Mouse (Mus musculus) intestine, postnatal 0 days (tissue): Measurements from ENCODE around the gene Krt8. TPM values are rescaled to one million over a fixed set of nuclear protein-coding genes. Genes with fewer than 3 reads are reported as not detected.

Experiments
- ATAC-seq: fragments of 200-750 bp; cut with Nextera tagmentation; 2 replicates; pipeline ENCODE4 v1.8.0; 2017; ENCODE audit warnings: mild to moderate bottlenecking, moderate TSS enrichment, moderate library complexity
- H3K27ac ChIP-seq: fragments of 300-500 bp; sonication (generic); 2 replicates; pipeline ENCODE4 v1.5.1; 2014; ENCODE audit warnings: mild to moderate bottlenecking, low read depth, low read length, moderate library complexity
- H3K27me3 ChIP-seq: fragments of 300-500 bp; sonication (generic); replicated peaks from 2 replicates; pipeline ENCODE4 v1.6.1; 2014; ENCODE audit warnings: low read length, mixed read lengths; ENCODE audit not compliant: control insufficient read depth, insufficient read depth
- H3K36me3 ChIP-seq: fragments of 300-500 bp; sonication (generic); 2 replicates; pipeline ENCODE4 v1.6.1; 2014; ENCODE audit warnings: mild to moderate bottlenecking, moderate library complexity; ENCODE audit not compliant: control insufficient read depth, insufficient read depth
- H3K4me1 ChIP-seq: fragments of 300-500 bp; sonication (generic); replicated peaks from 2 replicates; pipeline ENCODE4 v1.6.1; 2014; ENCODE audit warnings: antibody characterized with exemption, low read length, mixed read lengths; ENCODE audit not compliant: control insufficient read depth, insufficient read depth
- H3K4me2 ChIP-seq: fragments of 300-500 bp; sonication (generic); replicated peaks from 2 replicates; pipeline ENCODE4 v1.6.1; 2014; ENCODE audit warnings: low read depth, mild to moderate bottlenecking, moderate library complexity
- H3K4me3 ChIP-seq: fragments of 300-500 bp; sonication (generic); 2 replicates; pipeline ENCODE4 v1.5.1; 2014; ENCODE audit warnings: low read depth, low read length
- H3K9ac ChIP-seq: fragments of 300-500 bp; sonication (generic); 2 replicates; pipeline ENCODE4 v1.6.1; 2014; ENCODE audit warnings: mild to moderate bottlenecking, low read depth, low read length
- H3K9me3 ChIP-seq: fragments of 300-500 bp; sonication (generic); 2 replicates; pipeline ENCODE4 v1.6.1; 2016; ENCODE audit warnings: mixed run types; ENCODE audit not compliant: control insufficient read depth
- CTCF ChIP-seq: sonication (generic); IDR thresholded peaks from 2 replicates; pipeline ENCODE4 v1.5.1; 2016; ENCODE audit warnings: low read depth, mild to moderate bottlenecking, control low read depth, antibody characterized with exemption, moderate library complexity
- WGBS: fragments of 180-500 bp; shearing (Covaris S2); extraction: QIAGEN DNeasy Blood & Tissue Kit; methylation state at CpG from one replicate; pipeline ENCODE4 v1.1.7; 2014; 5-methylcytosine and 5-hydroxymethylcytosine counted together
- polyA plus RNA-seq: library from polyadenylated mRNA; unstranded; fragments of >200 nt; fragmentation: Nextera tagmentation; extraction: Ambion mirVana; gene quantifications from 2 replicates; pipeline ENCODE4 v1.2.1, GENCODE M21; 2015

Gene Krt8
- polyA plus RNA-seq, 1 experiment from 2014 or later: 1,037 TPM

DNA sequence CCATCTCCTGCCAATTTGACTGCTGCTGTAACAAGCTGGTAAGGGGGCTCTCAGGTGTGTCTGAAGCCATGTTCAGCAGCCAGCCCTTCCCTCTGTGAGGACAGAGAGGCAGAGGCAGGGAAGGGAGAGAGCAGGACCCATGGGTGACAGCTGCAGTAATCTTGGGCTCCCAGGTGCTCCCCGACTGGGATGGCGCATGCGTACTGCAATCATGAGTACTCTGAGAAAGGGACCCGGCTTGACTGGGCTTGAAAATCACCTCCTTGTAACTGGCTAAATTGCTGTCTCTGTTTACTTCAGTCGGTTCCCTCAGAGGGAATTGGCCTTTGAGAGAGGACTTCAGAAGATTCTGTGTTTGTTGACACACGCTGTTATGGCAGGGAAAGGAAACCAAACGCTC is 37.7 kb upstream of the Krt8 start:
- Histone ChIP-seq H3K27ac (no peak overlapping the region), H3K9me3 (no peaks in the 10 kb centered on the region), H3K4me3 (no peak overlapping the region), H3K4me1 (no peaks in the 10 kb centered on the region), H3K9ac (no peak overlapping the region), H3K4me2 (peak overlapping the region; percentile 40), H3K36me3 (no peaks in the 10 kb centered on the region), H3K27me3 (no peaks in the 10 kb centered on the region)
- 17% methylated on average over 7 of the region's 7 CpGs for WGBS
- TF ChIP-seq CTCF: no peak
- ATAC-seq: no peak

DNA sequence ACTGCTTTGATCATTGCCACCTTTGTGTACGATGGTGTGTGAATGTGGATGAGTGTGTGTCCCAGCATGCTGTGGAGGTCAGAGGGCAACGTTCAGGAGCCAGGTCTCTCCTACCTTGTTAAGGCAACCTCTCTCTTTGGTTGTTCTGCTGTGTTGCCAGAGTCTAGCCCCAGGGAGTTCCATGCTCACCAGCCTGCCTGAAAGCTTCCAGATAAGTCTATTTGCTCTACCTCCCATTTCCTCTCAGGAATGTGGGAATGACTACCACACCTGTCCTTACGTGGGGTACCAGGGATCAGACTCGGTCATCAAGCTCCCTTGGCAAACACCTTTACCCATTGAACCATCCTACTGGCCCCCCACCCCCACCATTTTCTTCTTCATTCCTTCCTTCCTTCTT is 36.0 kb upstream of the Krt8 start:
- no peaks in the 10 kb centered on the region for H3K27me3 ChIP-seq
- no peaks in the 10 kb centered on the region for H3K9me3 ChIP-seq
- no peak for TF ChIP-seq CTCF
- H3K4me2 ChIP-seq: no peak overlapping the region
- no peaks in the 10 kb centered on the region for H3K36me3 ChIP-seq
- WGBS: 36% methylated on average over 4 of the region's 4 CpGs
- no peak overlapping the region for H3K4me3 ChIP-seq
- H3K4me1 ChIP-seq: no peaks in the 10 kb centered on the region
- ATAC-seq: no peak
- H3K9ac ChIP-seq: no peak overlapping the region
- H3K27ac ChIP-seq: peak overlapping the region; percentile 22; the same call in 1 of the 2 replicates

DNA sequence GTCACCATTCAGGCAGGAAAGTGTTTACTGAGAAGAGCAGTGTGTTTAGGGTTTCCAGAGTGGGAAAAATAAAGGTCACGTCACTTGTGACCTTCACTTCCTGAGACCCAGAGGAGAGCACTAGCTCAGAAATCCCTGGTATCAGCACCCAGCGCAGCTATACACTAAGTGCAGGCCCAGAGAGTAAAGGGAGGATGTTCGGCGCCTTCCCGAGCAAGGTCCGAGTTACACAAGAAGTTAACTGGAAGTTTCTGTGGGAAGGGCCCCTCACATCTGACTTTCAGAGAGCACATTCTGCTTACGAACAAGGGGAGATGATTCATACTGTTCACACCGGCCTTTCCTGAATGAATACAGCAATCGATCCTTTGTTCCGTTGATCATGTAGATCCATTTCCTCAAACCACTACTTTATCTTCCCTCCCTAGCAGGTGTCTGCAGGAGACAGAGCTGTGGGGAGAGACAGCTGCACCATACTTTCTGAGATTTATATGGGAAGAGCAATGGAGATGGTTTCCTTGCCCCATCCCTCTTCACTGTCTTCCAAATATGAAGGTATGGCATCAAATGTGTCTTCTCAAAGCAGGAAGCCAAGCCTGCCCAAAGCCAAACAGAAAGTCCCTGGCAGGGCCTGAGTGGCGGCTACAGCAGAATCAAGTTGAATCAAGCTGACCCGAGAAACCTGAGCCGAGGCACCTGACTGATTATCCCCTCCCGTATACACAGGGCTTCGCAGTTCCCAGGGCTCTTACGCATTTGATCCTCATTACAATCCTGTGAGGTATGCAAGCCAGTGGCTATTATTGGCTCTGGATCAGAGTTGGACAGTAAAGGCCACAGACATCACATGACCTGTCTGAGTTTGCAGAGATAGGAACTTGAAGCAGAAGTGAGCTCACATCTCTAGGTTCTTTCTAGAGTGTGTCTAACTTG is 30.1 kb upstream of the Krt8 start:
- Histone ChIP-seq H3K4me3 (no peak overlapping the region), H3K36me3 (peaks cover 18% of the 10 kb centered on the region; the same call in 1 of the 2 replicates), H3K4me1 (0 out of 2 replicates have a peak, but pooled peaks cover 8% of the 10 kb centered on the region), H3K4me2 (no peak overlapping the region), H3K9ac (no peak overlapping the region), H3K27me3 (no peaks in the 10 kb centered on the region), H3K27ac (peak overlapping the region; percentile 79), H3K9me3 (no peaks in the 10 kb centered on the region)
- ATAC-seq: peak; percentile 82
- WGBS: 29% methylated on average over 16 of the region's 16 CpGs
- no peak for TF ChIP-seq CTCF

DNA sequence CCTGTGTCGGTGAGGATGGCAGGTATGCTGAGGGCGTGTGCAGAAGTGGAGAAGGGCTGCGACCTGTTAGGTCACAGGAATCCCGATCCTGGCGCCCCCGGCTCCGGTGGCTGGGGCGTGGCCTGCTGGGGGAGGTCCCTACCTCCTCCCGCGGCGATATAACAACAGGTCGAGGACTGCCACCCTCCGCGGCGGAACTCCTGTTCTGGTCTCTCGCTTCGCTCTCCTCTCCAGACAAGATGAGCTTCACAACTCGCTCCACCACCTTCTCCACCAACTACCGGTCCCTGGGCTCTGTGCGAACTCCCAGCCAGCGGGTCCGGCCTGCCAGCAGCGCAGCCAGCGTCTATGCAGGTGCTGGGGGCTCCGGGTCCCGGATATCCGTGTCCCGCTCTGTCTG is 23.8 kb upstream of the Krt8 start, which contains the start of gene Krt18:
TSS of gene Krt18 (plus strand) at position 141 of the 400 bp plus-strand sequence.
- peak; percentile 59 for ATAC-seq
- Histone ChIP-seq H3K4me3 (peak within 1 kb of the TSS; percentile 66), H3K9ac (peak within 1 kb of the TSS; percentile 76), H3K36me3 (peaks cover 18% of the 10 kb centered on the region; the same call in 1 of the 2 replicates), H3K4me2 (peak within 1 kb of the TSS; percentile 66), H3K9me3 (no peaks in the 10 kb centered on the region), H3K27me3 (no peaks in the 10 kb centered on the region), H3K4me1 (peaks cover 4% of the 10 kb centered on the region; the same call in 1 of the 2 replicates), H3K27ac (peak within 1 kb of the TSS; percentile 91)
- TF ChIP-seq CTCF: no peak
- 1% methylated on average over 28 of the region's 28 CpGs for WGBS

DNA sequence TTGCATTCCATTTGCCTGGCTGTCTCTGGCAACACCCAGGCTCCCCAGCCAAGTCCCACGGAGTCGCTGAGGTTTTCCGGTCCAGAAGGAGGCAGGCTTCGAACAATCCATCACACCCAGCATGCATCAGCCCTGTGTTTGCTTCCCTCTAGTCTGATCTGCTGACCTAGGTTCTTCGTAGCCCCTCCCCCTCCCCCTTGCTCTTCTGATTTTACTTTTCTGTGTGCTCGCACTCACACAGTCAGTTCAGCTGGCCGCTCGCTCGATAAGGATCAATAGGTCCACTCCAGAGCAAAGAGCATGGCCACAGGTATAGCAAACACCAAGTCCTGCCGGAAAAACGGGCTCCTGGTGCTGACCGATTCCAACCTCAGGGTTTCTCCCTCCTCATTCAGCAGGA is 22.1 kb upstream of the Krt8 start:
- 25% methylated on average over 12 of the region's 12 CpGs for WGBS
- Histone ChIP-seq H3K9me3 (no peaks in the 10 kb centered on the region), H3K27ac (no peak overlapping the region), H3K4me2 (peak overlapping the region; percentile 43), H3K4me1 (peaks cover 4% of the 10 kb centered on the region; the same call in 1 of the 2 replicates), H3K9ac (no peak overlapping the region), H3K4me3 (no peak overlapping the region), H3K27me3 (no peaks in the 10 kb centered on the region), H3K36me3 (peaks cover 11% of the 10 kb centered on the region; the same call in 1 of the 2 replicates)
- 0 out of 2 replicates have a peak, but pooled peaks have one; percentile 5 for TF ChIP-seq CTCF
- ATAC-seq: no peak

DNA sequence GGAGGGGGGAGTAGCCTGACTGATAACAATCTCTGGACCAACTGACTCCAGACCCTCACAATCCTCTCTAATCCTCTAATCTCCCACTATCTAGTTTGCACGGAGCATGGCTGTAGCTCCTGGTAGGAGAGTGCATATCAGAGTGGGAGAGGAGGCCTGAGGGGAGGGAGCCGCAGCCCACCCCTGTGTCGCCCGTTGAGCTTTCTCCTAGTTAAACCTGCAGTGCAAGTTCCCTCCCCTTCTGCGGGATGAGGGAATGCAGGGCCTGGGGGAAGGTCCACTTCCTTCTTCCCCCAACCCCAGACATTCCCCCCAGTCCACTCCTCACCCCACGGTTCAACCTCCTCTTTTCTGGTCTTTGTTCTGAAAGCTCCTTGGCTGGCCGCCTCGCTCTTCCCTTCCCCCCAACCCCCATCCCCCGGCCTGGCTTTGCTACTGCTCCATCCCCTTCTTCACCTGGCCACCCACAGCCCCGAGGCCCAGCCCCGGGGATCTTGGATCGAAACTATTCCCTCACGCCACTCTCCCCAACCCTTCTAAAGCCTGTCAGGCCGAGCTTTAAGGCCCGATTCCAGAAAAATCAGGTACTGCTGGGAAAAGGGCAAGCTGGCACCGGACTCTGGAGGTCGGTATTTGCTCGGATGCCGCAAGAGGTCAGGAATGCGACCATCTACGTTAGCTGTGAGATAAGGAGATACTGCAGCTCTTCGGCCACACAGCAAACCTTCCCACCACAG is 21.0 kb upstream of the Krt8 start:
- Histone ChIP-seq H3K9me3 (no peaks in the 10 kb centered on the region), H3K27ac (no peak overlapping the region), H3K36me3 (peaks cover under 1% of the 10 kb centered on the region; the same call in 1 of the 2 replicates), H3K27me3 (no peaks in the 10 kb centered on the region), H3K4me2 (peak overlapping the region; percentile 57), H3K4me1 (peaks cover 4% of the 10 kb centered on the region; the same call in 1 of the 2 replicates), H3K9ac (no peak overlapping the region; the same call in 1 of the 2 replicates), H3K4me3 (no peak overlapping the region)
- 14% methylated on average over 22 of the region's 22 CpGs for WGBS
- no peak for TF ChIP-seq CTCF
- ATAC-seq: no peak
